Mouse (Mus musculus) heart, adult 2 months (tissue): Measurements from ENCODE around the gene Mindy4.

Experiments
- CTCF ChIP-seq: fragments of 200-600 bp; IDR thresholded peaks from 2 replicates; pipeline ENCODE4 v1.8.1; 2022; ENCODE audit warnings: antibody characterized with exemption, mild to moderate bottlenecking, moderate library complexity
- EP300 ChIP-seq: fragments of 200-500 bp; IDR thresholded peaks from 2 replicates; pipeline ENCODE4 v1.6.1; 2011; ENCODE audit warnings: low read depth, low read length, control low read depth; ENCODE audit not compliant: insufficient read depth

GRCm38 (mm10) chr6:55311962-55312361, 108.8 kb downstream of the Mindy4 start:
- TF ChIP-seq CTCF (no peak), EP300 (no peak)
